Mouse (Mus musculus): ENCODE results near the gene Cars2.
"Not testable (repeated sequence)": the region's sequence is repeated elsewhere in the genome, so short reads cannot be mapped to it uniquely, and the experiment has no call there.

Gene Cars2

GRCm38 (mm10) chr8:11470694-11471093, 79.9 kb downstream of the Cars2 start:
- no peak for DNase-seq

- DNase-seq, result peak; percentile 48
These were observed 81.5 kb downstream of the Cars2 start for GRCm38 (mm10) chr8:11469095-11469494.

GRCm38 (mm10) chr8:11466528-11466927, 84.1 kb downstream of the Cars2 start:
- not testable (repeated sequence) for DNase-seq

- no peak for DNase-seq
These were observed 85.0 kb downstream of the Cars2 start for GRCm38 (mm10) chr8:11465619-11466018.

GRCm38 (mm10) chr8:11464707-11464964, 85.9 kb downstream of the Cars2 start:
- no peak for DNase-seq
